Mouse (Mus musculus) kidney, postnatal 0 days (tissue): ENCODE results near the gene Cpne8. TPM values are rescaled to one million over a fixed set of nuclear protein-coding genes. Genes with fewer than 3 reads are reported as not detected.

Experiments
- ATAC-seq: fragments of 200-750 bp; cut with Nextera tagmentation; replicated peaks from 2 replicates; pipeline ENCODE4 v1.8.0; 2017; ENCODE audit warnings: low read depth, moderate number of reproducible peaks, moderate TSS enrichment, moderate library complexity; ENCODE audit not compliant: low FRiP score
- DNase-seq: peaks from one replicate; pipeline ENCODE4 v3.0.0-alpha.2; 2016; ENCODE audit warnings: low spot score
- H3K27ac ChIP-seq: fragments of 300-500 bp; sonication (generic); 2 replicates; pipeline ENCODE4 v1.5.1; 2014; ENCODE audit warnings: mild to moderate bottlenecking
- H3K27me3 ChIP-seq: fragments of 300-500 bp; sonication (generic); 2 replicates; pipeline ENCODE4 v1.6.1; 2014; ENCODE audit warnings: low read length, mixed read lengths; ENCODE audit not compliant: insufficient read depth
- H3K36me3 ChIP-seq: fragments of 300-500 bp; sonication (generic); 2 replicates; pipeline ENCODE4 v1.6.1; 2014; ENCODE audit warnings: low read length, mixed read lengths; ENCODE audit not compliant: insufficient read depth
- H3K4me1 ChIP-seq: fragments of 300-500 bp; sonication (generic); replicated peaks from 2 replicates; pipeline ENCODE4 v1.6.1; 2014; ENCODE audit warnings: antibody characterized with exemption, low read length, mixed read lengths; ENCODE audit not compliant: insufficient read depth
- H3K4me2 ChIP-seq: fragments of 300-500 bp; sonication (generic); 2 replicates; pipeline ENCODE4 v1.6.1; 2014; ENCODE audit warnings: mild to moderate bottlenecking, low read length, moderate library complexity, mixed read lengths
- H3K4me3 ChIP-seq: fragments of 300-500 bp; sonication (generic); replicated peaks from 2 replicates; pipeline ENCODE4 v1.5.1; 2014; ENCODE audit warnings: low read depth, low read length
- H3K9ac ChIP-seq: fragments of 300-500 bp; sonication (generic); 2 replicates; pipeline ENCODE4 v1.6.1; 2014; ENCODE audit warnings: low read depth, low read length
- H3K9me3 ChIP-seq: fragments of 300-500 bp; sonication (generic); replicated peaks from 2 replicates; pipeline ENCODE4 v1.6.1; 2016; ENCODE audit warnings: low read length, inconsistent platforms, mixed read lengths
- CTCF ChIP-seq: IDR thresholded peaks from 2 replicates; pipeline ENCODE4 v1.5.1; 2016; ENCODE audit warnings: antibody characterized with exemption, low read depth, mild to moderate bottlenecking, moderate library complexity
- WGBS: fragments of 180-500 bp; shearing (Covaris S2); extraction: QIAGEN DNeasy Blood & Tissue Kit; methylation state at CpG from one replicate; pipeline ENCODE4 v1.1.7; 2014; 5-methylcytosine and 5-hydroxymethylcytosine counted together
- polyA plus RNA-seq: library from polyadenylated mRNA; unstranded; fragments of >200 nt; fragmentation: Nextera tagmentation; extraction: Ambion mirVana; gene quantifications from 2 replicates; pipeline ENCODE4 v1.2.1, GENCODE M21; 2015

Gene Cpne8
- polyA plus RNA-seq, 1 experiment from 2014 or later = 25.5 TPM

DNA sequence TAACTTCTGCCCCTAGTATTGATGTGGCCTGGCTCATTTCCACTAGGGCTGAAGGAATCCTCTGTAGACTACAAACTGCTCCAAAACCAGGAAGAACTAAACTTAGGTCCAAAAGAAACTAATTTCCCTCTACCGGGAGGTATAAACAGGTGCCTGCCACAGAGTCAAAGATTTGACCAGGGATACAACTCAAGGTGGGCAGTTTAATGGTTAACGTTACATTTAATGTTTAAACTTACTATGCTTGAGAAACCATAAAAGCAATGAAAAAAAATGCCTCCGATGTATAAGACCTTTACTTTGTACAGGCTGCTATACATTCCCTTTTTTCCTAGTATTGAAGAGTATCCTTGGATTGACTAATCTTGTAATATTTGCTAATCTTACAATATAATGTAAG lies 18.5 kb downstream of the Cpne8 start:
- Histone ChIP-seq H3K4me2 (no peak overlapping the region), H3K9ac (no peak overlapping the region), H3K27ac (0 out of 2 replicates have a peak overlapping the region, but pooled peaks have one; percentile 13), H3K9me3 (no peaks in the 10 kb centered on the region), H3K4me3 (no peak overlapping the region), H3K4me1 (no peaks in the 10 kb centered on the region), H3K36me3 (no peaks in the 10 kb centered on the region), H3K27me3 (no peaks in the 10 kb centered on the region)
- TF ChIP-seq CTCF = no peak
- no peak for ATAC-seq
- whole genome bisulfite sequencing = 57% methylated on average over 3 of the region's 3 CpGs
- no peak for DNase-seq

- TF ChIP-seq CTCF = no peak
- WGBS = 39% methylated on average over 2 of the region's 2 CpGs
Measured at GRCm38 (mm10) chr15:90658053-90658452, 21.2 kb downstream of the Cpne8 start.

DNA sequence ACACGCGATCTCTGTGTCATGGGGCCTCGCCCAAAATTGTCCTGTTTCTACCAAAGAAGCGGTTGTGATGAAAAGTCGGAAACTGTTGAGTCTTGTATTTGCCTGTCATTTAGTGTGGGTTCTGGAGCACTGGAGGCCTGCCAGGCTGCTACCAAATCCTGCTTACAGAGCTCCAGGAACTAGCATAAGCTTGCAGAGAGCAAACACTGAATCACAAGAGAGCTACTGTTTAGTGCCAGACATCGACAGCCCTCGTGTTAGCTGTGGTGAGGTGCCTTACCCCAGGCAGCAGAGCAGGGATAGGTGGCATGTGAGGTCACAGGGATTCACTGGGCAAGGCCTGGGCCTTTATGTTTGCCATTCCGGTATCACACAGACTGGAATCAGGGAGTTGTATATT lies 22.7 kb downstream of the Cpne8 start:
- Histone ChIP-seq H3K27ac (no peak overlapping the region), H3K9me3 (no peaks in the 10 kb centered on the region), H3K36me3 (no peaks in the 10 kb centered on the region), H3K4me2 (no peak overlapping the region), H3K9ac (no peak overlapping the region), H3K27me3 (no peaks in the 10 kb centered on the region), H3K4me1 (no peaks in the 10 kb centered on the region), H3K4me3 (no peak overlapping the region)
- TF ChIP-seq CTCF = no peak
- 84% methylated on average over 8 of the region's 8 CpGs for WGBS
- DNase-seq = no peak
- ATAC-seq = no peak

More at GRCm38 (mm10) chr15:90658053-90658452, 21.2 kb downstream of the Cpne8 start:
- Histone ChIP-seq H3K4me1 (no peaks in the 10 kb centered on the region), H3K4me3 (no peak overlapping the region), H3K9me3 (no peaks in the 10 kb centered on the region), H3K27me3 (no peaks in the 10 kb centered on the region), H3K27ac (no peak overlapping the region), H3K4me2 (no peak overlapping the region), H3K36me3 (no peaks in the 10 kb centered on the region), H3K9ac (no peak overlapping the region)
- ATAC-seq = no peak
- no peak for DNase-seq

DNA sequence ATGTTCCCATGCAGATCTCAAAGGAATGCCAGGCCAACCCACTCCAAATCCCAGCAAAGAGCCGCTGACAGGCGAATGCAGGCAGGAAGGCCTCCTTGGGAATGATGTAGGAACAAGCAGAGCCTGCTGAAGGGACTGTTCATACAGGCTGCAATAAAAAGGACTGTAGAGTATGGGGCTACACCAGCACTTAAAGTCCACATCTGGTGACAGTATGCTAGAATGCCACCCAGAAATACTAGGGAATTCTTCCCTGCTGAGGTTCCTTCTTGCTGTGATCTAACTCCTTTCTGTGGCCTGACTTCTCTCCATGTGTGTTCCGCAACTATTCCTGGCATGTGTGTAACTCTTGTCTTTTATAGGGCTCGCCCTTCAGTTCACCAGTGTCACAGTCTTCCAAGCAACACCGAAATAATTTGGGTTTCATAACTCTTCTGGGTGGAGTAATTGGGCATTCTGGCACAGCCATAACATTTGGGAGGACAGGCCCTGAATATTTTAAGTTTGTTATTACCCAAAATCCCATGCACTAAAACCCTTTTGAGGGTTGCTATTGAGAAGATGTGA lies 32.1 kb downstream of the Cpne8 start:
- Histone ChIP-seq H3K36me3 (no peaks in the 10 kb centered on the region), H3K9me3 (no peaks in the 10 kb centered on the region), H3K4me3 (no peak overlapping the region), H3K4me1 (no peaks in the 10 kb centered on the region), H3K27me3 (no peaks in the 10 kb centered on the region), H3K27ac (no peak overlapping the region), H3K9ac (no peak overlapping the region), H3K4me2 (no peak overlapping the region)
- no peak for TF ChIP-seq CTCF
- 91% methylated on average over 5 of the region's 5 CpGs for WGBS
- DNase-seq (no peak), ATAC-seq (no peak)

DNA sequence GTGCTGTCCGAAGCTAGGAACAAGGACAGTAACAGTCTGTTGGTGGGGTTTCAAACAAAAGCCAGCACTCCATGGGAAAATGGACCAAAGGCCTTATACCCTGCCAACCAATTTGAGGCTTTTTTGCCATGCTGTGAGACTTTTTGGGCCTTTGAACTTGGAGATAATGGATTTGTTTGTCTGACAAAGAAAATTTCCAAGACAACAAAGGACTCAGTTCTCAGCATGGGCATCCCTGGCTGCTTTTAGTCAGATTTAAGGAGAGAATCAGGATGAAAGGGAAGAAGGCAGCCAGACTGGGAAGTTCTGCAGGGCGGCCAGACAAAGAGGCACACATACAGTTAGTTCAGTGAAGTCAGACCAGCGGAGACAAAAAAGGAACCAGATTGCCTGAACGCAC lies 32.9 kb downstream of the Cpne8 start:
- no peak for TF ChIP-seq CTCF
- DNase-seq = no peak
- Histone ChIP-seq H3K27ac (no peak overlapping the region), H3K4me2 (no peak overlapping the region), H3K36me3 (no peaks in the 10 kb centered on the region), H3K9me3 (no peaks in the 10 kb centered on the region), H3K27me3 (no peaks in the 10 kb centered on the region), H3K9ac (no peak overlapping the region), H3K4me1 (no peaks in the 10 kb centered on the region), H3K4me3 (no peak overlapping the region)
- ATAC-seq = no peak
- WGBS = 94% methylated on average over 4 of the region's 4 CpGs

- no peak overlapping the region for H3K9ac ChIP-seq
Measured at GRCm38 (mm10) chr15:90645828-90646227, 33.4 kb downstream of the Cpne8 start.

GRCm38 (mm10) chr15:90624201-90624600 lies 55.0 kb downstream of the Cpne8 start:
- H3K27ac ChIP-seq = no peak overlapping the region
- H3K4me3 ChIP-seq = no peak overlapping the region
- H3K27me3 ChIP-seq = no peaks in the 10 kb centered on the region
- no peaks in the 10 kb centered on the region for H3K9me3 ChIP-seq
- no peak overlapping the region for H3K4me2 ChIP-seq
- TF ChIP-seq CTCF = no peak
- DNase-seq (no peak), ATAC-seq (no peak)
- H3K9ac ChIP-seq = no peak overlapping the region
- no peaks in the 10 kb centered on the region for H3K4me1 ChIP-seq
- H3K36me3 ChIP-seq = no peaks in the 10 kb centered on the region
- 67% methylated on average over 5 of the region's 5 CpGs for WGBS

More at GRCm38 (mm10) chr15:90645828-90646227, 33.4 kb downstream of the Cpne8 start:
- ATAC-seq (no peak), DNase-seq (no peak)
- H3K4me2 ChIP-seq = no peak overlapping the region
- no peaks in the 10 kb centered on the region for H3K27me3 ChIP-seq
- no peaks in the 10 kb centered on the region for H3K36me3 ChIP-seq
- WGBS = 75% methylated on average over 10 of the region's 10 CpGs
- no peak overlapping the region for H3K4me3 ChIP-seq
- H3K27ac ChIP-seq = no peak overlapping the region
- H3K4me1 ChIP-seq = no peaks in the 10 kb centered on the region
- no peaks in the 10 kb centered on the region for H3K9me3 ChIP-seq
- TF ChIP-seq CTCF = no peak
